Mouse (Mus musculus): Measurements from ENCODE around the gene Prr7. TPM values are rescaled to one million over a fixed set of nuclear protein-coding genes. Genes with fewer than 3 reads are reported as not detected.

Prr7 gene
- total and polyA plus RNA-seq, 3 experiments, result 0.86 to 1.1 (median 0.94) TPM

DNA sequence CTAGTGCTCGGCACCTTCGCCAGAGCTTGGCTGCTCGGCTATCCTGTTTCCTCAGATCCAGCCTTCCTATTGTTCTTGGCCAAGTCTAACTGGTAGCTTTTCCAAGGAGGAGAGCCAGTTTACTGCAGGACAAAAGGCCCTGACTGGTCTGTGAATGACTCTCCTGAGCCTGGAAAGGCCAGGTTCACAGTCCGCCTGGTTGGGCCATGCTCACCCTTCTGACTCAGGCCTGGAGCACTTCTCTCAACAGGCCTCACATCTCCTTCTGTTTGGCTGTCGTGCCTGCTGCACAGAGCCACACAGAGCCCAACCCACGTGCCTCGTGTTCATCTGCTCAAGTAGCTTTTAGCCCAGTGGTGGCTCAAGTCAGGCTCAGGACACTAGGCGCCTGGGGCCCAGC, 58.7 kb downstream of the Prr7 start:
- H3K4me1 ChIP-seq (ENCODE audit: control insufficient read depth, insufficient read depth, low read length), result peaks cover 12% of the 10 kb centered on the region
- no peaks in the 10 kb centered on the region for H3K36me3 ChIP-seq (ENCODE audit: control insufficient read depth, insufficient read depth, low read length)
- H3K79me2 ChIP-seq (replicated peaks; ENCODE audit: control insufficient read depth, insufficient read depth, low read length), result no peaks in the 10 kb centered on the region
- H3K27ac ChIP-seq, result peak overlapping the region; percentile 69
- WGBS, result 41% methylated on average over 8 of the region's 8 CpGs
- no peak overlapping the region for H3K4me3 ChIP-seq
- no peaks in the 10 kb centered on the region; the same call in 1 of the 2 replicates for H3K27me3 ChIP-seq (ENCODE audit: control insufficient read depth, insufficient read depth, low read length)
- H3K9ac ChIP-seq (ENCODE audit: low read depth, low read length), result no peak overlapping the region
- DNase-seq, result peak; percentile 33 to 40
- TF ChIP-seq CTCF (IDR thresholded peaks at IDR 0.05), result no peak
- no peak for TF ChIP-seq POLR2A (IDR thresholded peaks at IDR 0.05; ENCODE audit: insufficient read depth, low read depth, low read length)
- TF ChIP-seq EP300 (IDR thresholded peaks at IDR 0.05; ENCODE audit: insufficient read depth, low read depth, low read length), result no peak
- intact Hi-C loops (cut with DNase I), result no loop called here

Small RNA genes lying within 50 kb of the gene (microRNA-seq; reads per million reads assigned to microRNA genes)
- gene Mir6943, result 0.56 to 1.5 reads per million in 2 experiments
- 1.7 to 2.7 reads per million in 2 experiments for gene Mir6944
- gene Mir6945, result 0.56 to 1.2 reads per million in 2 experiments

Other genes with a start within 250 kb of the Prr7 start
- gene Prelid1, start 143.8 kb upstream of the Prr7 start, total RNA-seq (2021), result 10 to 100 TPM; 37.4 to 40.8 TPM
- gene Prelid1, start 143.8 kb upstream of the Prr7 start, polyA plus RNA-seq (2012; rRNA removed), result 67.4 and 70.1 TPM in 2 replicates
- gene Rab24, start 142.3 kb upstream of the Prr7 start, total RNA-seq (2021), result 10 to 100 TPM; 29.1 to 37.2 TPM
- gene Rab24, start 142.3 kb upstream of the Prr7 start, polyA plus RNA-seq (2012; rRNA removed), result 60.6 and 68.9 TPM in 2 replicates
- gene Mxd3, start 134.4 kb upstream of the Prr7 start, total RNA-seq (2021), result not detected
- gene Mxd3, start 134.4 kb upstream of the Prr7 start, polyA plus RNA-seq (2012; rRNA removed), result 0.21 and 0.53 TPM in 2 replicates
- gene Lman2, start 101.5 kb upstream of the Prr7 start, total RNA-seq (2021), result 10 to 100 TPM; 50.5 to 52.2 TPM
- 52.6 and 83.6 TPM in 2 replicates for gene Lman2, start 101.5 kb upstream of the Prr7 start, polyA plus RNA-seq (2012; rRNA removed)
- under 1 TPM; 0.23 to 0.73 TPM for gene Rgs14, start 94.5 kb upstream of the Prr7 start, total RNA-seq (2021)
- gene Rgs14, start 94.5 kb upstream of the Prr7 start, polyA plus RNA-seq (2012; rRNA removed), result 0.97 and 1.9 TPM in 2 replicates
- not detected for gene Slc34a1, start 66.1 kb upstream of the Prr7 start, total RNA-seq (2021)
- 0.16 and 0.18 TPM in 2 replicates for gene Slc34a1, start 66.1 kb upstream of the Prr7 start, polyA plus RNA-seq (2012; rRNA removed)
- not detected for gene Pfn3, start 49.0 kb upstream of the Prr7 start, total RNA-seq (2021)
- not detected in 2 replicates for gene Pfn3, start 49.0 kb upstream of the Prr7 start, polyA plus RNA-seq (2012; rRNA removed)
- not detected for gene F12, start 37.5 kb upstream of the Prr7 start, total RNA-seq (2021)
- 0.23 TPM in 1 of 2 replicates, not detected in the other for gene F12, start 37.5 kb upstream of the Prr7 start, polyA plus RNA-seq (2012; rRNA removed)
- 10 to 100 TPM; 17.1 to 19.5 TPM for gene Grk6, start 19.2 kb upstream of the Prr7 start, total RNA-seq (2021)
- 22.5 and 29.0 TPM in 2 replicates for gene Grk6, start 19.2 kb upstream of the Prr7 start, polyA plus RNA-seq (2012; rRNA removed)
- 1 to 10 TPM; 4.8 to 9.3 TPM for gene Dbn1, start 23.8 kb downstream of the Prr7 start, total RNA-seq (2021)
- 10.4 and 11.5 TPM in 2 replicates for gene Dbn1, start 23.8 kb downstream of the Prr7 start, polyA plus RNA-seq (2012; rRNA removed)
- gene Pdlim7, start 49.4 kb downstream of the Prr7 start, total RNA-seq (2021), result 10 to 100 TPM; 46.9 to 54.0 TPM
- gene Pdlim7, start 49.4 kb downstream of the Prr7 start, polyA plus RNA-seq (2012; rRNA removed), result 86.3 and 98.2 TPM in 2 replicates
- gene Dok3, start 65.0 kb downstream of the Prr7 start, total RNA-seq (2021), result 1 to 10 TPM; 1.9 to 2.4 TPM
- 3.7 and 7.3 TPM in 2 replicates for gene Dok3, start 65.0 kb downstream of the Prr7 start, polyA plus RNA-seq (2012; rRNA removed)
- 10 to 100 TPM; 13.0 to 13.9 TPM for gene Ddx41, start 72.4 kb downstream of the Prr7 start, total RNA-seq (2021)
- gene Ddx41, start 72.4 kb downstream of the Prr7 start, polyA plus RNA-seq (2012; rRNA removed), result 20.7 and 21.1 TPM in 2 replicates
- gene Fam193b, start 106.9 kb downstream of the Prr7 start, total RNA-seq (2021), result 10 to 100 TPM; 11.2 to 13.0 TPM
- gene Fam193b, start 106.9 kb downstream of the Prr7 start, polyA plus RNA-seq (2012; rRNA removed), result 43.9 and 46.1 TPM in 2 replicates
- gene Tmed9, start 109.5 kb downstream of the Prr7 start, total RNA-seq (2021), result 10 to 100 TPM; 85.5 to 95.7 TPM
- 64.5 and 91.4 TPM in 2 replicates for gene Tmed9, start 109.5 kb downstream of the Prr7 start, polyA plus RNA-seq (2012; rRNA removed)
- gene B4galt7, start 135.6 kb downstream of the Prr7 start, total RNA-seq (2021), result 1 to 10 TPM; 8.8 to 9.8 TPM
- 11.4 and 13.2 TPM in 2 replicates for gene B4galt7, start 135.6 kb downstream of the Prr7 start, polyA plus RNA-seq (2012; rRNA removed)
- gene Caml, start 158.7 kb downstream of the Prr7 start, total RNA-seq (2021), result 10 to 100 TPM; 10.4 to 10.9 TPM
- gene Caml, start 158.7 kb downstream of the Prr7 start, polyA plus RNA-seq (2012; rRNA removed), result 11.7 and 14.9 TPM in 2 replicates
- 10 to 100 TPM; 20.8 to 21.1 TPM for gene Ddx46, start 170.8 kb downstream of the Prr7 start, total RNA-seq (2021)
- gene Ddx46, start 170.8 kb downstream of the Prr7 start, polyA plus RNA-seq (2012; rRNA removed), result 7.9 and 14.8 TPM in 2 replicates
- gene B230219D22Rik, start 228.9 kb downstream of the Prr7 start, total RNA-seq (2021), result 10 to 100 TPM; 39.4 to 42.2 TPM
- gene B230219D22Rik, start 228.9 kb downstream of the Prr7 start, polyA plus RNA-seq (2012; rRNA removed), result 22.1 and 52.1 TPM in 2 replicates